Mouse (Mus musculus) kidney, postnatal 4 days (tissue): ENCODE data around the gene Pfkfb3.

ENCODE experiments used
- DNase-seq, 2 experiments: peaks; one replicate each; pipeline ENCODE4 v3.0.0; 2021; ENCODE audit warnings: mixed read lengths in 2 of 2

Gene Pfkfb3

DNA sequence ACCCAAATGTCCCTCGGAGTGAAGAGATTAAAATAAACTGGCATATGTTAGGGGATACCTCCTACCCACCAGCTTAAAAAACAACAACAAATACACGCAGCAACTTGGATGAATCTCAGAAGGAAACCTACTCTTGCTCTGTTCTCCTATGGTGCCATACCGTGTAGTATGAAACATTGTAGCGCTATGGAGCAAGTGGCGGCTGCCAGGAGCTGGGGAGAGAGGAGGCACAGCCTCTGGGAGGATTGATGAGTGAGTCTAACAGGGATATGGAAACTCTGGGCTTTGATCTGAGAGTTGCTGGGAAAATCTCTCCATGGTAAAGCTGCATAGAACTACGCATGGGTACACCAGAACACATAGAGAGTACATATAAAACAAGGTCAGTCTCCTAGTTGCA, 126.3 kb downstream of the Pfkfb3 start:
- DNase-seq = no peak

DNA sequence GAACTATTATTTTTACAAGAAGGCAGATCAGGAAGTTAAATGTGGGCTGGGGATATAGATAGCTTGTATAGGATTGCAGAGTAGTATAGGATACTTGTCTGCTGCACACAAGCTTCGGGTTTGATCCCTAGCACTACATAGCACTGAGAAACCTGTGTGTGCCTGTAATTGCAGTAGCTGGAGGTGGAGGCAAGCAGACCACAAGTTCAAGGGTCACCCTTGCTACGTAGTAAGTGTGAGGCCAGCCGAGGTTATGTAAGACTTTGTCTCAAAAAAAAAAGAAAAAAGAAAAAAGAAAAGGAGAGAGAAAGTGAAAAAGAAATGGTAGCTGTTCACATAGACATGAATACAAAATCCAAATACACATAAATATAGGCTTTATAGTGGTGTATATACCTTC, 127.5 kb downstream of the Pfkfb3 start:
- DNase-seq = no peak

DNA sequence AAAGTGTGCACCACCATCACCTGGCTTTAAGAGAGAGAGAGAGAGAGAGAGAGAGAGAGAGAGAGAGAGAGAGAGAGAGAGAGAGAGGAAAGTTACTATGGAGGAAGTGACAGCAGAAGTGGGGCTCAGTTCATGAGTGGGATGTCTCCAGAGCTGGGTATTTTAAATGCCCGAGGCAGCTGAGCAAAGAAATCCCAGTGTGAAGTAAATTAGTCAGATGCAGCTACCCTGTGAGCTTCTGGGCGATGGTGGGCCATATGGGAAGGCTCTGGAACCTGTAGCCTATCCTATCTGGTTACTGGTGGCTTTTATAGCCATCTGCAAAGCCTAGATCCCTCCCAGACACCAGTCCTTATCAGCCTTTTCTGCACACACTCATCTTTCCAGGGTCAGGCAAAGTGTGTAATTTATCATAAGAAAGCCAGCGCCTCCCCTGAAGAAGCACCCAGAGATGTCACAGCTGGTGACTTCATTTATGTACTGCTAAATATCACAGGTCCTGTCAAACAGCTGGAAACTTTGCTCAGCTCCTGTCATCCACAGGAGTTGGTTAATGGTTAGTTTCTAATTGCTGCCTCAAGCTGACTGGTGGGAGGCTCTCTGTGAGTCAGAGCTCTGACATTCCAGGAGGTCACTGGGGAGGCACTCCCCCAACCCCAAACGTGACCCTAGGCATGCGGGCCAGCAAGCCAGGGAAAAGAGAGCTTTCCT, 128.3 kb downstream of the Pfkfb3 start:
- peak; percentile 78 to 85 for DNase-seq

DNA sequence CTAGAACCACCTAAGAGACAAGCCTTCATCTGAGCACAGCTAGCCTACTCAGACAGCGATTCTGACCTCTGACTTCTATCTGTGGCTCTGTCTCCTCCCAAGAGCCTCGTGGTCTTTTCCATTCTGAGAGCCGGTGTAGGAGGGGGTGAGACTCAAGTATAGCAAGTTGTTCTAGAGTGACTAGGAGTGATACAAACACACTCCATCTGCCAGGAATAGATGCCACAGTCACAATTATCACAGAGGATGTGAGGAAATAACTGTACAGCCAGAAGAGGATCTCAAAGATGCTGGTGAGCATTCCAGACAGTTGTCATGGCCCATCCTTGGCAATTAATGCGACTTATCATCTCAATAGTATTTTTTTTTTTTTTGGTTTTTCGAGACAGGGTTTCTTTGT, 129.6 kb downstream of the Pfkfb3 start:
- DNase-seq = no peak

DNA sequence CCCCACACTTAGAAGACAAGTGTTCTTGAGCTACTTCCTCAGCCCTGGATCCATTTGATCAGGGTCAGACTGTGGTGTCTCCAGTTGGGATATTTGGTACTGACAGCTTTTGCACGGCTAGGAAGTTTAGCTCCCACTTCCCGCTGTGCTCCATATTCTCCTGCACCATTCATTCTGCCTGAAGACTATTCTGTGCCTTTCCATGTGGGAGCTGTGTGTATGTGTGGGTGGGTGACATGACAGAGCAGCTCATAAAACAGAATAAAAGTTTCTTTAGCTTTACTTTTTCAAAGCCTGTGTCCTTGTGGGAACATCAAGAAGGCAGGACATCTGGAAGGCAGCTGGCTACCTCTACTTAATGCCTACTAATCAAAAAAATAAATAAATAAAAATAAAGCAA, 130.5 kb downstream of the Pfkfb3 start:
- DNase-seq = no peak

DNA sequence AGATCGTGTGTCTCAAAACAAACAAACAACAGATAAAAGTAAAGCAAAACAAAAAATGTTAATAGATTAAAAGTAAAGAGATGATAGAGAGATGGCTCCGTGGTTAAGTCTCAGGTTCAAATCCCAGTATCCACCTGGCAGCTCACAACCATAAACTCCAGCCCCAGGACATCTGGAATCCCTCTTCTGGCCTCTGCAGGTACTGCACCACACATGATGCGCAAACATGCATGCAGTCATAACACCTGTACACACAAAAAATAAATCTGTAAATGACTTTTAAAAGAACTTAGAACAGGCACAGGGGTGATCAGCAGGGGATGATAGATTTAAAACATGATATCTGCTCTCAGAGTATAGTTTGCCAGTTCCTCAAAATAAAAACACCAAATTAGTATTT, 131.5 kb downstream of the Pfkfb3 start:
- DNase-seq = peak in 1 of 2 experiments; percentile 15
